Mouse (Mus musculus) large intestine, adult 2 months (tissue): Measurements from ENCODE around the gene Scarb2. TPM values are rescaled to one million over a fixed set of nuclear protein-coding genes. Genes with fewer than 3 reads are reported as not detected.
A peak's percentile ranks its signal among the peaks of the same experiment; 100 is the strongest.

Experiments used
- DNase-seq: peaks from one replicate; pipeline ENCODE4 v3.0.0-alpha.2; 2012; ENCODE audit warnings: low read depth, low spot score
- WGBS: fragments of 180-500 bp; shearing (Covaris S2); methylation state at CpG from one replicate; pipeline ENCODE4 v1.1.7; 2018; 5-methylcytosine and 5-hydroxymethylcytosine counted together
- polyA plus RNA-seq: library from polyadenylated mRNA; depleted of rRNA; stranded (reverse); fragments of >200 nt; gene quantifications from 2 replicates; pipeline ENCODE4 v1.2.3, GENCODE M21; 2012

Gene Scarb2
- polyA plus RNA-seq, 1 experiment, result 13.3 TPM

- no peak for DNase-seq
- 73% methylated on average over 7 of the region's 7 CpGs for whole genome bisulfite sequencing
Measured at GRCm38 (mm10) chr5:92495771-92496409, 10.7 kb downstream of the Scarb2 start.

- DNase-seq, result no peak
- 47% methylated on average over 4 of the region's 4 CpGs for WGBS
Measured at GRCm38 (mm10) chr5:92495291-92495690, 11.3 kb downstream of the Scarb2 start.

GRCm38 (mm10) chr5:92493423-92493822, 13.2 kb downstream of the Scarb2 start:
- 27% methylated on average over 7 of the region's 7 CpGs for WGBS
- no peak for DNase-seq

GRCm38 (mm10) chr5:92490779-92491178, 15.9 kb downstream of the Scarb2 start:
- no peak for DNase-seq
- 76% methylated on average over 4 of the region's 4 CpGs for WGBS

- 64% methylated on average over 3 of the region's 3 CpGs for WGBS
Measured at GRCm38 (mm10) chr5:92490304-92490703, 16.3 kb downstream of the Scarb2 start.

GRCm38 (mm10) chr5:92489503-92489902, 17.1 kb downstream of the Scarb2 start:
- WGBS, result 7% methylated on average over 4 of the region's 4 CpGs
- no peak for DNase-seq

More at GRCm38 (mm10) chr5:92490304-92490703, 16.3 kb downstream of the Scarb2 start:
- no peak for DNase-seq

- WGBS, result 21% methylated on average over 7 of the region's 7 CpGs
- DNase-seq, result no peak
Measured at GRCm38 (mm10) chr5:92488961-92489360, 17.7 kb downstream of the Scarb2 start.

GRCm38 (mm10) chr5:92488408-92488807, 18.2 kb downstream of the Scarb2 start:
- DNase-seq, result no peak
- 45% methylated on average over 3 of the region's 3 CpGs for WGBS

GRCm38 (mm10) chr5:92486758-92487157, 19.9 kb downstream of the Scarb2 start:
- no peak for DNase-seq
- WGBS, result 91% methylated on average over 3 of the region's 3 CpGs

- no peak for DNase-seq
Measured at GRCm38 (mm10) chr5:92484880-92485279, 21.8 kb downstream of the Scarb2 start.

GRCm38 (mm10) chr5:92472863-92473262, 33.8 kb downstream of the Scarb2 start:
- 76% methylated on average over 5 of the region's 5 CpGs for WGBS
- DNase-seq, result no peak

More at GRCm38 (mm10) chr5:92484880-92485279, 21.8 kb downstream of the Scarb2 start:
- 73% methylated on average over 7 of the region's 7 CpGs for WGBS

- 91% methylated on average over 4 of the region's 4 CpGs for WGBS
- DNase-seq, result no peak
Measured at GRCm38 (mm10) chr5:92471531-92471930, 35.1 kb downstream of the Scarb2 start.

- 84% methylated on average over 18 of the region's 18 CpGs for WGBS
- no peak for DNase-seq
Measured at GRCm38 (mm10) chr5:92469201-92470130, 37.2 kb downstream of the Scarb2 start.

GRCm38 (mm10) chr5:92468234-92468633, 38.4 kb downstream of the Scarb2 start:
- no peak for DNase-seq
- 84% methylated on average over 6 of the region's 6 CpGs for WGBS

- 55% methylated on average over 8 of the region's 8 CpGs for WGBS
- DNase-seq, result no peak
Measured at GRCm38 (mm10) chr5:92467102-92467766, 39.4 kb downstream of the Scarb2 start.

GRCm38 (mm10) chr5:92465511-92465910, 41.1 kb downstream of the Scarb2 start:
- no peak for DNase-seq
- WGBS, result 73% methylated on average over 5 of the region's 5 CpGs

- peak; percentile 25 for DNase-seq
- 36% methylated on average over 5 of the region's 5 CpGs for WGBS
Measured at GRCm38 (mm10) chr5:92461321-92461720, 45.3 kb downstream of the Scarb2 start.

GRCm38 (mm10) chr5:92458726-92459125, 47.9 kb downstream of the Scarb2 start:
- no peak for DNase-seq

GRCm38 (mm10) chr5:92457410-92457809, 49.2 kb downstream of the Scarb2 start:
- WGBS, result 63% methylated on average over 2 of the region's 2 CpGs

More at GRCm38 (mm10) chr5:92458726-92459125, 47.9 kb downstream of the Scarb2 start:
- 67% methylated on average over 5 of the region's 5 CpGs for WGBS

GRCm38 (mm10) chr5:92452876-92453275, 53.8 kb downstream of the Scarb2 start:
- 95% methylated on average over 5 of the region's 5 CpGs for WGBS
- no peak for DNase-seq

More at GRCm38 (mm10) chr5:92457410-92457809, 49.2 kb downstream of the Scarb2 start:
- DNase-seq, result no peak
